Mouse (Mus musculus) midbrain, postnatal 0 days (tissue): ENCODE measurements around the gene Junb. TPM values are rescaled to one million over a fixed set of nuclear protein-coding genes. Genes with fewer than 3 reads are reported as not detected.

Experiments
- ATAC-seq: fragments of 200-750 bp; cut with Nextera tagmentation; 2 replicates; pipeline ENCODE4 v1.8.0; 2017; ENCODE audit warnings: moderate number of reproducible peaks, mild to moderate bottlenecking, moderate TSS enrichment, moderate library complexity; ENCODE audit not compliant: low FRiP score
- DNase-seq: peaks from one replicate; pipeline ENCODE4 v3.0.0-alpha.2; 2015; ENCODE audit warnings: low spot score
- H3K27ac ChIP-seq: fragments of 300-500 bp; sonication (generic); 2 replicates; pipeline ENCODE4 v1.5.1; 2014; ENCODE audit warnings: low read depth, mild to moderate bottlenecking, low read length, mixed read lengths
- H3K27me3 ChIP-seq: fragments of 300-500 bp; sonication (generic); 2 replicates; pipeline ENCODE4 v1.6.1; 2014; ENCODE audit warnings: low read length, control low read depth, mixed read lengths; ENCODE audit not compliant: insufficient read depth
- H3K36me3 ChIP-seq: fragments of 300-500 bp; sonication (generic); 2 replicates; pipeline ENCODE4 v1.6.1; 2014; ENCODE audit warnings: low read length, control low read depth, mixed read lengths; ENCODE audit not compliant: insufficient read depth
- H3K4me1 ChIP-seq: fragments of 300-500 bp; sonication (generic); 2 replicates; pipeline ENCODE4 v1.6.1; 2014; ENCODE audit warnings: mild to moderate bottlenecking, control low read depth, antibody characterized with exemption, low read length, mixed read lengths; ENCODE audit not compliant: insufficient read depth
- H3K4me2 ChIP-seq: fragments of 300-500 bp; sonication (generic); 2 replicates; pipeline ENCODE4 v1.6.1; 2014; ENCODE audit warnings: low read depth, mild to moderate bottlenecking, low read length, mixed read lengths; ENCODE audit not compliant: poor library complexity, severe bottlenecking
- H3K4me3 ChIP-seq: fragments of 300-500 bp; sonication (generic); 2 replicates; pipeline ENCODE4 v1.5.1; 2014; ENCODE audit warnings: low read depth, mild to moderate bottlenecking, low read length, moderate library complexity
- H3K9ac ChIP-seq: fragments of 300-500 bp; sonication (generic); replicated peaks from 2 replicates; pipeline ENCODE4 v1.6.1; 2014; ENCODE audit warnings: mild to moderate bottlenecking, low read length, moderate library complexity, mixed read lengths; ENCODE audit not compliant: poor library complexity, severe bottlenecking
- H3K9me3 ChIP-seq: fragments of 300-500 bp; sonication (generic); 2 replicates; pipeline ENCODE4 v1.6.1; 2016; ENCODE audit warnings: low read length, control low read depth
- CTCF ChIP-seq: IDR thresholded peaks from 2 replicates; pipeline ENCODE4 v1.5.1; 2016; ENCODE audit warnings: antibody characterized with exemption, mild to moderate bottlenecking
- WGBS: fragments of 180-500 bp; shearing (Covaris S2); extraction: QIAGEN DNeasy Blood & Tissue Kit; methylation state at CpG from one replicate; pipeline ENCODE4 v1.1.7; 2014; 5-methylcytosine and 5-hydroxymethylcytosine counted together
- polyA plus RNA-seq: library from polyadenylated mRNA; unstranded; fragments of >200 nt; fragmentation: Nextera tagmentation; extraction: Ambion mirVana; gene quantifications from 2 replicates; pipeline ENCODE4 v1.2.1, GENCODE M21; 2015
- total RNA-seq: library from RNA; depleted of rRNA; stranded (reverse); fragments of >200 nt; gene quantifications from 2 replicates; pipeline ENCODE4 v1.2.3, GENCODE M21; 2014

The Junb gene
- total and polyA plus RNA-seq, 2 experiments from 2014 or later = 6.1 to 15.9 TPM

DNA sequence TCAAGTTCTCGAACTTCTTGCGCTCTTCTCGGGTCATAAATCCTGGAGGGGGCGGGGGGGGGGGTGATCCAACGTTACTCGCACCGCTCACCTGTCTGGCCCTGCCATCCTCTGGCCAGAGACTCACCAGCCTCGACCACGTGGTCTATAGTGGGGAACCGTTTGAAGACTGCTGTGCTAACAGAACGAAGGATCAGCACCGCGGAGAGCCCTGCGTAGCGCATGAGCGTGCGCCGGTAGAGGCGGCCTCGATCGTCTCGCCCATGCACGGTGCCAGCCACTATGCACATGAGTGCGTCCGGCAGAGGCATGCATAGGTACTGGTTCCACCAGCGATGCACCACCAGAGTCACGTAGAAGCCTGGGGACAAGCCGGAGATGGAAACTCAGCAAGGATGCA, 32.7 kb upstream of the Junb start:
- H3K4me2 ChIP-seq = no peak overlapping the region
- no peaks in the 10 kb centered on the region for H3K9me3 ChIP-seq
- peaks cover 21% of the 10 kb centered on the region for H3K27me3 ChIP-seq
- H3K9ac ChIP-seq = no peak overlapping the region
- TF ChIP-seq CTCF = no peak
- no peak overlapping the region for H3K27ac ChIP-seq
- DNase-seq (no peak), ATAC-seq (0 out of 2 replicates have a peak, but pooled peaks have one; percentile 42)
- H3K36me3 ChIP-seq = no peaks in the 10 kb centered on the region
- H3K4me3 ChIP-seq = no peak overlapping the region
- 18% methylated on average over 27 of the region's 28 CpGs for WGBS
- 0 out of 2 replicates have a peak, but pooled peaks cover 4% of the 10 kb centered on the region for H3K4me1 ChIP-seq

DNA sequence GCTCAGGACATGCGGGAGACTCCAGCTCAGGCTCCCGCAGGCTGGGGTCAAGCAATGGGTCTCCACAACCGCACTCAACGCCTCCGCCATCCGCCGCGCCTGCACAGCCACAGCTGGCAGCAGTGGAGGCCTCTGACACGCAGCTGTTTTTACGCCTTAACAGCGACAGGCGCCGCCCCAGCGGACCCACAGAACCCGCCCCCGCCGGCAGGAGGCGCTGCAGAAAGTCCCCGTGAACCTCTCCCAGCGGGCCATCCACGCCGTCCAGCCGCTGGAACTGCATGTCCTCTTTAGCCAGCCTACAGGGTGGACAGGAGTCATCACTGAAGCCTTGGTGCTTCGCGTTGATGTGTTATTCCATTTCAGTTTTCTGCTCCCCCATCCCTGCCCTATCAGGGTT, 29.2 kb upstream of the Junb start:
- DNase-seq = no peak
- no peaks in the 10 kb centered on the region for H3K9me3 ChIP-seq
- no peak for ATAC-seq
- no peaks in the 10 kb centered on the region for H3K4me1 ChIP-seq
- TF ChIP-seq CTCF = peak; percentile 25; the same call in 1 of the 2 replicates
- H3K27me3 ChIP-seq = peaks cover 21% of the 10 kb centered on the region
- H3K27ac ChIP-seq = no peak overlapping the region
- H3K4me2 ChIP-seq = no peak overlapping the region
- WGBS = 19% methylated on average over 24 of the region's 25 CpGs
- H3K36me3 ChIP-seq = 0 out of 2 replicates have a peak, but pooled peaks cover 5% of the 10 kb centered on the region
- no peak overlapping the region for H3K4me3 ChIP-seq
- H3K9ac ChIP-seq = no peak overlapping the region

DNA sequence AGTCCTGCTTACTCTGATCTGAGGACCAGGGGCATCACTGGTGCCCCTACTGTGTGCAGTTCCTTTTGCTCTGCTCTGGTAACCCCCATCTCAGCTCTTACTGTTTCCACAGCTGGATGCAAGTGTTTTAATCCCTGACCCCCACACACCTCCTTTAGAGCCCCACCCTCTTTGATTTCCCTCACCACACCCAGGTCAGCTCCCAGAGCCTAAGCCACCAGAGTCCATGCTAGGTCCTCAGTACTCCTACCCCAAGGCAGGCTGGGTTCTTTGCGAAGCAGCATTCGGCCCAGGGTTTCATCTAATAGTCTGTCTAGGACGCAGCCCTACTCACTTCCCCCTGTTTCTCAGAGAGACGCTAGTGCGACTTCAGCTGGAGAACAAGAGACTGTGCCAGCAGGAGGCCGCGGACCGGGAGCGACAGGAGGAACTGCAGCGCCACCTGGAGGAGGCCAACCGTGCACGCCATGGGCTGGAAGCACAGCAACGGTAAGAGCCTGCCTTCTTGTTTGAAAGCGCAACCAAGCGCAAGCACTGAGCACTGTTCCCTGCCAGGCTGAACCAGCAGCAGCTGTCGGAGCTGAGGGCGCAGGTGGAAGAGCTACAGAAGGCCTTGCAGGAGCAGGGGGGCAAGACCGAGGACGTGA, 19.3 kb upstream of the Junb start:
- no peaks in the 10 kb centered on the region for H3K4me1 ChIP-seq
- H3K27me3 ChIP-seq = no peaks in the 10 kb centered on the region
- 5% methylated on average over 19 of the region's 19 CpGs for WGBS
- H3K4me2 ChIP-seq = peak overlapping the region; percentile 10; the same call in 1 of the 2 replicates
- H3K4me3 ChIP-seq = no peak overlapping the region
- H3K36me3 ChIP-seq = peaks cover 23% of the 10 kb centered on the region; the same call in 1 of the 2 replicates
- 0 out of 2 replicates have a peak overlapping the region, but pooled peaks have one; percentile 8 for H3K9ac ChIP-seq
- H3K9me3 ChIP-seq = no peaks in the 10 kb centered on the region
- H3K27ac ChIP-seq = no peak overlapping the region
- ATAC-seq (peak; percentile 48), DNase-seq (peak; percentile 90)
- TF ChIP-seq CTCF = peak; percentile 88

DNA sequence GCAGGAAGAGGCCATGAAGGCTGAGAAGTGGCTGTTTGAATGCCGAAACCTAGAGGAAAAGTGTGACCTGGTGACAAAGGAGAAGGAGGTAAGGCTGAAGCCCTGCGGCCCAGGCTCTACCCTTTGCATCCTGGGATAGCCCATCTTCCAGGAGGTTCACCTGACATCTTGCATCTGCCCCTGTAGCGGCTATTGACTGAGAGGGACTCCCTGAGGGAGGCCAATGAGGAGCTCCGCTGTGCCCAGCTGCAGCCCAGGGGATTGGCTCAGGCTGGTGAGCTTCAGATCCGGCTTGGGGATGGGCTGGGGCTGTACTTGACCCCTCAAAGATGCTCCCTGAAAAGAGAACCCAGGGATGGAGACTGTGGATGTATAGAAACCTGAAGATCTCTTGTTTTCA, 18.5 kb upstream of the Junb start:
- Histone ChIP-seq H3K27me3 (no peaks in the 10 kb centered on the region), H3K36me3 (peaks cover 18% of the 10 kb centered on the region; the same call in 1 of the 2 replicates), H3K4me1 (no peaks in the 10 kb centered on the region), H3K4me2 (no peak overlapping the region), H3K9me3 (no peaks in the 10 kb centered on the region), H3K9ac (no peak overlapping the region), H3K27ac (no peak overlapping the region), H3K4me3 (no peak overlapping the region)
- 82% methylated on average over 5 of the region's 5 CpGs for WGBS
- ATAC-seq = no peak
- TF ChIP-seq CTCF = no peak
- no peak for DNase-seq

DNA sequence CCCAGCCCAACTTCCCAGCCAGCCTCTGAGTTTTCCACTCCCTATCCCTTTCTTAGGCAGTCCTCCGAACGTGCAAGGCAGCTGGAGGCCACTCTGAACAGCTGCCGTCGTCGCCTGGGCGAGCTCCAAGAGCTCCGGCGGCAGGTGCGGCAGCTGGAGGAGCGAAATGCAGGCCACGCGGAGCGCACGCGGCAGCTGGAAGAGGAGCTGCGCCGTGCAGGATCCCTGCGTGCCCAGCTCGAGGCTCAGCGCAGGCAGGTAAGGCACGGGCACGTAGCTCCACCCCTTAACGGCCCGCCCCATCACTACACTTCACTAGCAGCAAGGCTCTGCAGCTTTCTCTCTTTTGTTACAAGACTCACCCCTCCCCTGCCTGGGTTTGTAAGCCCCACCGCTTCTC, 17.2 kb upstream of the Junb start:
- Histone ChIP-seq H3K4me3 (no peak overlapping the region), H3K4me1 (peaks cover 5% of the 10 kb centered on the region; the same call in 1 of the 2 replicates), H3K9me3 (no peaks in the 10 kb centered on the region), H3K9ac (no peak overlapping the region), H3K27ac (no peak overlapping the region), H3K27me3 (no peaks in the 10 kb centered on the region), H3K36me3 (peaks cover 14% of the 10 kb centered on the region; the same call in 1 of the 2 replicates), H3K4me2 (no peak overlapping the region)
- 24% methylated on average over 25 of the region's 25 CpGs for WGBS
- TF ChIP-seq CTCF = no peak
- DNase-seq (peak; percentile 40), ATAC-seq (no peak)

DNA sequence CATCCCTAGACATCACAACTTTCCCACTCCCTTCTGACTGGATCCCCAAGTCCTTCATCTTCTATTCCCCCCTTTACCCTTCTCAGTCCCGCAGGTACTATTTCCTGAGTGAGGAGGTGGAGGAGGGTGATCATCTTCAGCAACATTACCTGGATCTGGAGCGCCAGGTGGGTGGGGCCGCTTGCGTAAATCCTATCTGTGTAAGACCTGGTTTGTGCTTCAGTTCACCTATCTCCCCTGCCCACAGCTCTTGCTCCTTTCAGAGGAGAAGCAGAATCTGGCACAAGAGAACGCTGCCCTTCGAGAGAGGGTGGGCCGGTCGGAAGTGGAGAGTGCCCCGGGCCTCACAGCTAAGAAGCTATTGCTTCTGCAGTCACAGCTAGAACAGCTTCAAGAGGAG, 15.9 kb upstream of the Junb start:
- no peaks in the 10 kb centered on the region for H3K9me3 ChIP-seq
- 96% methylated on average over 9 of the region's 9 CpGs for WGBS
- no peak for DNase-seq

More for the DNA sequence above, 15.9 kb upstream of the Junb start:
- Histone ChIP-seq H3K36me3 (peaks cover 14% of the 10 kb centered on the region; the same call in 1 of the 2 replicates), H3K27ac (no peak overlapping the region), H3K4me2 (no peak overlapping the region), H3K27me3 (no peaks in the 10 kb centered on the region), H3K4me1 (peaks cover 5% of the 10 kb centered on the region; the same call in 1 of the 2 replicates), H3K4me3 (no peak overlapping the region), H3K9ac (no peak overlapping the region)
- ATAC-seq = no peak
- no peak for TF ChIP-seq CTCF
